Mouse (Mus musculus) liver, postnatal 0 days (tissue): Measurements from ENCODE around the gene Cav3.

ENCODE experiments used
- CTCF ChIP-seq: sonication (generic); IDR thresholded peaks from 2 replicates; pipeline ENCODE4 v1.5.1; 2016; ENCODE audit warnings: antibody characterized with exemption, low read depth
- EP300 ChIP-seq: IDR thresholded peaks from 2 replicates; pipeline ENCODE4 v1.6.1; 2016; ENCODE audit warnings: antibody characterized with exemption, low read depth, mild to moderate bottlenecking

DNA sequence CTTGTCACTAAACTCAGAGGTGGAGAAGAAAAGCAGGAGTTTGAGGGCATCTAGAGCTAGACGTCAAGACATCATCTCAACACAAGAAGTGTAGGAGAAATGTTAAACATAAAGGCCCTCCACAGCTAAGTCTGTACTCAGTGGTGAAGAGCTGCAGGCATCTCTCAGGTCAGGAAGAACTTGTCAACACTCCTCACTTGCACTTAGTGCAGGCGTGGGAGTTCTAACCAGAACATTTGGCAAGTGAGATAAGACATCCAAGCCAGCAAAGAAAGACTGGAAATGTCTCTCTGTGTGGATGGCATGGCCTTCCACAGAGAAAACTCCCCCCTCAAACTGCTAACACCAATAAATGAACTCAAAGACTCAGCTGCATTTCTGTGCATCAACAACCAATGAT lies 48.3 kb downstream of the Cav3 start:
- TF ChIP-seq EP300 (no peak), CTCF (no peak)
